Mouse (Mus musculus) urinary bladder, postnatal 4 days (tissue): ENCODE measurements around the gene Ehbp1.

Experiments
- DNase-seq, 2 experiments: peaks; one replicate each; pipeline ENCODE4 v3.0.0; 2021 to 2022; ENCODE audit warnings: low spot score in 2 of 2

Gene Ehbp1

GRCm38 (mm10) chr11:22286885-22287512, 55.1 kb downstream of the Ehbp1 start:
- DNase-seq: peak; percentile 96 to 97

GRCm38 (mm10) chr11:22286371-22286872, 55.7 kb downstream of the Ehbp1 start:
- peak; percentile 52 to 63 for DNase-seq

- no peak for DNase-seq
Measured at GRCm38 (mm10) chr11:22276656-22277055, 65.4 kb downstream of the Ehbp1 start.

- no peak for DNase-seq
Measured at GRCm38 (mm10) chr11:22274144-22274543, 67.9 kb downstream of the Ehbp1 start.

GRCm38 (mm10) chr11:22273378-22273777, 68.7 kb downstream of the Ehbp1 start:
- no peak for DNase-seq

GRCm38 (mm10) chr11:22271889-22272288, 70.2 kb downstream of the Ehbp1 start:
- DNase-seq: no peak

GRCm38 (mm10) chr11:22269643-22270042, 72.4 kb downstream of the Ehbp1 start:
- DNase-seq: no peak

- DNase-seq: no peak
Measured at GRCm38 (mm10) chr11:22269173-22269572, 72.9 kb downstream of the Ehbp1 start.

- DNase-seq: no peak
Measured at GRCm38 (mm10) chr11:22267014-22267413, 75.1 kb downstream of the Ehbp1 start.

GRCm38 (mm10) chr11:22255418-22255817, 86.7 kb downstream of the Ehbp1 start:
- no peak for DNase-seq

- no peak for DNase-seq
Measured at GRCm38 (mm10) chr11:22249363-22249762, 92.7 kb downstream of the Ehbp1 start.

GRCm38 (mm10) chr11:22247736-22248135, 94.4 kb downstream of the Ehbp1 start:
- DNase-seq: no peak

- peak in 1 of 2 experiments; percentile 40 for DNase-seq
Measured at GRCm38 (mm10) chr11:22247069-22247468, 95.0 kb downstream of the Ehbp1 start.

- no peak for DNase-seq
Measured at GRCm38 (mm10) chr11:22235558-22235957, 106.5 kb downstream of the Ehbp1 start.

GRCm38 (mm10) chr11:22234739-22235138, 107.4 kb downstream of the Ehbp1 start:
- DNase-seq: no peak

GRCm38 (mm10) chr11:22230906-22231305, 111.2 kb downstream of the Ehbp1 start:
- DNase-seq: no peak

GRCm38 (mm10) chr11:22225619-22226018, 116.5 kb downstream of the Ehbp1 start:
- no peak for DNase-seq

GRCm38 (mm10) chr11:22218222-22218621, 123.9 kb downstream of the Ehbp1 start:
- DNase-seq: no peak

- DNase-seq: no peak
Measured at GRCm38 (mm10) chr11:22216941-22217340, 125.2 kb downstream of the Ehbp1 start.

- no peak for DNase-seq
Measured at GRCm38 (mm10) chr11:22206611-22207010, 135.5 kb downstream of the Ehbp1 start.

- no peak for DNase-seq
Measured at GRCm38 (mm10) chr11:22206191-22206590, 135.9 kb downstream of the Ehbp1 start.

GRCm38 (mm10) chr11:22203413-22203812, 138.7 kb downstream of the Ehbp1 start:
- DNase-seq: no peak

- DNase-seq: no peak
Measured at GRCm38 (mm10) chr11:22201125-22201524, 141.0 kb downstream of the Ehbp1 start.

- DNase-seq: no peak
Measured at GRCm38 (mm10) chr11:22199881-22200280, 142.2 kb downstream of the Ehbp1 start.
